Mouse (Mus musculus) lung, embryonic 14.5 days (tissue): Measurements from ENCODE around the gene Pgpep1. TPM values are rescaled to one million over a fixed set of nuclear protein-coding genes. Genes with fewer than 3 reads are reported as not detected.

Experiments used
- ATAC-seq: fragments of 200-750 bp; cut with Nextera tagmentation; 2 replicates; pipeline ENCODE4 v1.8.0; 2017; ENCODE audit warnings: mild to moderate bottlenecking, moderate TSS enrichment, moderate library complexity; ENCODE audit not compliant: insufficient read depth
- DNase-seq: peaks from one replicate; pipeline ENCODE4 v3.0.0-alpha.2; 2015
- H3K27ac ChIP-seq: fragments of 300-500 bp; sonication (generic); 2 replicates; pipeline ENCODE4 v1.5.1; 2014; ENCODE audit warnings: low read depth, mild to moderate bottlenecking, moderate library complexity
- H3K27me3 ChIP-seq: fragments of 300-500 bp; sonication (generic); 2 replicates; pipeline ENCODE4 v1.6.1; 2014; ENCODE audit warnings: low read length, control low read depth; ENCODE audit not compliant: insufficient read depth
- H3K36me3 ChIP-seq: fragments of 300-500 bp; sonication (generic); 2 replicates; pipeline ENCODE4 v1.6.1; 2014; ENCODE audit warnings: control low read depth; ENCODE audit not compliant: insufficient read depth
- H3K4me1 ChIP-seq: fragments of 300-500 bp; sonication (generic); 2 replicates; pipeline ENCODE4 v1.6.1; 2014; ENCODE audit warnings: antibody characterized with exemption, control low read depth; ENCODE audit not compliant: insufficient read depth
- H3K4me2 ChIP-seq: fragments of 300-500 bp; sonication (generic); 2 replicates; pipeline ENCODE4 v1.6.1; 2014; ENCODE audit warnings: mild to moderate bottlenecking
- H3K4me3 ChIP-seq: fragments of 300-500 bp; sonication (generic); 2 replicates; pipeline ENCODE4 v1.5.1; 2014; ENCODE audit warnings: low read depth, low read length
- H3K9ac ChIP-seq: fragments of 300-500 bp; sonication (generic); 2 replicates; pipeline ENCODE4 v1.6.1; 2014
- H3K9me3 ChIP-seq: fragments of 300-500 bp; sonication (generic); 2 replicates; pipeline ENCODE4 v1.6.1; 2016; ENCODE audit warnings: low read depth, low read length, control low read depth
- CTCF ChIP-seq: IDR thresholded peaks from 2 replicates; pipeline ENCODE4 v1.5.1; 2016; ENCODE audit warnings: antibody characterized with exemption, low read depth
- WGBS: fragments of 180-500 bp; shearing (Covaris S2); extraction: QIAGEN DNeasy Blood & Tissue Kit; methylation state at CpG from one replicate; pipeline ENCODE4 v1.1.7; 2014; 5-methylcytosine and 5-hydroxymethylcytosine counted together
- polyA plus RNA-seq: library from polyadenylated mRNA; unstranded; fragments of >200 nt; fragmentation: Nextera tagmentation; extraction: Ambion mirVana; gene quantifications from 2 replicates; pipeline ENCODE4 v1.2.1, GENCODE M21; 2014

Gene Pgpep1
- polyA plus RNA-seq, result 46.6 and 48.2 TPM in 2 replicates

DNA sequence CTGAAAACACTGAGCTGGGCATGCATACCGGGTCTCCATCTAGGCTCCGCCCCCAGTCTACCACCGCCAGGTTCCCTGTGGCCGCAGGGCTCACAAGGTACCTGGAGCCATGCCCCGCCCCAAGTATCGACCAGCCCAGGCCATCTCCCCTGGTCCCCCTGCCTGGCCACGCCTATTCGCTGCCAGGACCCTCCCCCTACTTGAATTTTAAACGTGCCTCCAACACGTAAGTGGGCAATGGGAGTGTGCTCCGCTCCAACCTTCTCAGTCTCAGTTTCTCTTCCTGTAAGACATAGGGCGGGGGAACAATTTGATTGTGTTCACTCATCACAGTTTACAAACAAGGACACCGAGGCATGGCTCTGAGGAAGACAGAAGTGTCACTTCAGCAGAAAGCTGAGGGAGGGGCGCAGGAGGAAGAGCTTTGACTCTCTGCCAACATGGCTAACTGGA, at the start of gene Pgpep1:
Gene Pgpep1 (minus strand): TSS at position 116 of the 453 bp plus-strand sequence.
- 3% methylated on average over 14 of the region's 14 CpGs for WGBS
- peak within 1 kb of the TSS; percentile 73 for H3K27ac ChIP-seq
- ATAC-seq, result peak; percentile 75

DNA sequence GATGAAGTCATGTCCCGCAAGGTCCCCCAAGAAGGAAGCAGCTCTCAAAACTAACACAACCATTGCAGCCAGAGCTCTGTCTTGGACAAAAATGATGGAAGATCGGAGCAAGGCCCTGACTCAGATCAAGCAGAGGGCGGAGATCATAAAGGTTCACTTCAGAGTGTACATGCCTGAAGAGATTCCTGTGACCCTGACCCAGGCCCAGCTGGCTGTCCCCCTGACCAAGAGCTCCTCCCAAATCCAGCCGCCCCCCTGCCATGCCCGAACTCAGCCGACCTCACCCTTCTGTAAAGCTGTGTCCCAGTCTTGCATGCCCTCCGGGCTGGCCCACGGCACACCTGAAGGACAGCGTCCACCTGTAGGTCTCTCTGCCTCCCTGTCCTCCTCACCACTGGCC, 49.6 kb upstream of the Pgpep1 start:
- 90% methylated on average over 9 of the region's 9 CpGs for WGBS
- Histone ChIP-seq H3K4me1 (no peaks in the 10 kb centered on the region), H3K9me3 (no peaks in the 10 kb centered on the region), H3K27ac (no peak overlapping the region), H3K4me2 (no peak overlapping the region), H3K27me3 (no peaks in the 10 kb centered on the region), H3K4me3 (no peak overlapping the region), H3K36me3 (no peaks in the 10 kb centered on the region), H3K9ac (no peak overlapping the region)
- DNase-seq (no peak), ATAC-seq (no peak)
- TF ChIP-seq CTCF, result no peak

More for the DNA sequence above, at the start of gene Pgpep1:
- H3K36me3 ChIP-seq, result peaks cover 13% of the 10 kb centered on the region
- peak; percentile 79 for DNase-seq
- H3K9ac ChIP-seq, result peak within 1 kb of the TSS; percentile 83
- H3K27me3 ChIP-seq, result no peaks in the 10 kb centered on the region
- no peak for TF ChIP-seq CTCF
- H3K4me3 ChIP-seq, result peak within 1 kb of the TSS; percentile 79
- no peaks in the 10 kb centered on the region for H3K9me3 ChIP-seq
- peak within 1 kb of the TSS; percentile 91 for H3K4me2 ChIP-seq
- peaks cover 9% of the 10 kb centered on the region for H3K4me1 ChIP-seq

- TF ChIP-seq CTCF, result no peak
- no peak overlapping the region for H3K4me3 ChIP-seq
- H3K27ac ChIP-seq, result no peak overlapping the region
- H3K36me3 ChIP-seq, result peaks cover 6% of the 10 kb centered on the region; the same call in 1 of the 2 replicates
- 78% methylated on average over 14 of the region's 14 CpGs for WGBS
- no peak for DNase-seq
- no peaks in the 10 kb centered on the region for H3K4me1 ChIP-seq
- H3K9ac ChIP-seq, result no peak overlapping the region
- ATAC-seq, result no peak
- H3K9me3 ChIP-seq, result no peaks in the 10 kb centered on the region
- H3K4me2 ChIP-seq, result no peak overlapping the region
- no peaks in the 10 kb centered on the region for H3K27me3 ChIP-seq
Measured at GRCm38 (mm10) chr8:70708281-70708680, 48.1 kb upstream of the Pgpep1 start.

- H3K4me2 ChIP-seq, result no peak within 1 kb of the TSS
- TF ChIP-seq CTCF, result no peak
- H3K4me3 ChIP-seq, result no peak within 1 kb of the TSS; the same call in 1 of the 2 replicates
- H3K9me3 ChIP-seq, result no peaks in the 10 kb centered on the region
- H3K4me1 ChIP-seq, result no peaks in the 10 kb centered on the region
- H3K9ac ChIP-seq, result no peak within 1 kb of the TSS
- no peaks in the 10 kb centered on the region for H3K27me3 ChIP-seq
- WGBS, result 92% methylated on average over 3 of the region's 3 CpGs
- ATAC-seq (no peak), DNase-seq (no peak)
- peaks cover 20% of the 10 kb centered on the region for H3K36me3 ChIP-seq
- no peak within 1 kb of the TSS for H3K27ac ChIP-seq
Measured at GRCm38 (mm10) chr8:70703287-70703686, 43.1 kb upstream of the Pgpep1 start, which contains the start of gene Iqcn. Iqcn (plus strand) TSS chr8:70703457.

GRCm38 (mm10) chr8:70702842-70703182, 42.6 kb upstream of the Pgpep1 start:
- 82% methylated on average over 3 of the region's 3 CpGs for WGBS
- no peak for TF ChIP-seq CTCF
- no peak for ATAC-seq
- peaks cover under 1% of the 10 kb centered on the region; the same call in 1 of the 2 replicates for H3K4me1 ChIP-seq
- peaks cover 20% of the 10 kb centered on the region for H3K36me3 ChIP-seq
- H3K4me3 ChIP-seq, result no peak overlapping the region
- no peak overlapping the region for H3K27ac ChIP-seq
- no peak overlapping the region for H3K9ac ChIP-seq
- no peak overlapping the region for H3K4me2 ChIP-seq
- no peak for DNase-seq
- no peaks in the 10 kb centered on the region for H3K9me3 ChIP-seq
- no peaks in the 10 kb centered on the region for H3K27me3 ChIP-seq

DNA sequence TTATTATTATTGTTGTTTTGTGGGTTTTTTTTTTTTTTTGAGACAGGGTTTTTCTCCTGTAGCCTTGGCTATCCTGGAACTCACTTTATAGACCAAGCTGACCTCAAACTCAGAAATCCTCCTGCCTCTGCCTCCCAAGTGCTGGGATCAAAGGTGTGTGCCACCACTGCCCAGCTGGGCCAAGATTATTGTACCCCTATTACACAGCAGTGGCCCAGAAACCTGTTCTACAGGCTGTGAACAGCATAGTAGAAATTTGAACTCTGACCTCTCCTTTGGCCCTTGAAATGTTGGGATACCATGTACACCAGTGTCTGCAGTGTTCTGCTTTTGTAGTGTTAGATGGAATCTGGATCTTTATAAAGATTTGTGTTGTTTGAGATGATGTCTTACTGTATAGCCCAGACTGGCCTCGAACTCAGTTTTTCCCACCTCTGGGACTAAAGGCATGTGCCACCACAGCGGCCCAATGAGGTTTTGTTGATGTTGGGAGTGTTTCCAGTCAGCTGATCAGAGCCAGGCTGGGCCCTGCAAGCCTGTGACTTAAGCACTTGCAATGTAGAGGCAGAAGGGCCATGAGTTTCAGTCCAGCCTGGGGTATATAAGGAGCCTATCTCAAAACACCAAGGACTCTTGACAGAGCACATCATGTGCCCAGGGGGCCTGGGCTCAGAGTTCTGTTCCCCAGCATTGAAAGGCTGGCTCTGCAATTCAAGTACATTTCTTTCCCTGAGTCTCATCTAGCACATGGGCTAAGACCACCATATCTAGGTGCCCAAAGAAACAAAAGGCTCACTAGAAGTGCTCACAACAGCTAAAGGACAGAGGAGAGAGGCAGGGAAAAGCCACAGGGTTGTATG, 42.0 kb upstream of the Pgpep1 start:
- H3K4me3 ChIP-seq, result no peak overlapping the region; the same call in 1 of the 2 replicates

More for the DNA sequence above, 42.0 kb upstream of the Pgpep1 start:
- DNase-seq, result no peak
- ATAC-seq, result no peak
- H3K36me3 ChIP-seq, result peaks cover 20% of the 10 kb centered on the region
- no peak overlapping the region for H3K9ac ChIP-seq
- no peaks in the 10 kb centered on the region for H3K27me3 ChIP-seq
- TF ChIP-seq CTCF, result no peak
- no peaks in the 10 kb centered on the region for H3K9me3 ChIP-seq
- 70% methylated on average over 2 of the region's 2 CpGs for WGBS
- no peak overlapping the region; the same call in 1 of the 2 replicates for H3K4me2 ChIP-seq
- peaks cover 7% of the 10 kb centered on the region for H3K4me1 ChIP-seq
- no peak overlapping the region for H3K27ac ChIP-seq
